Mouse (Mus musculus) brain, embryonic 14.5 days (tissue): ENCODE measurements around the gene Tnk1.

Source experiments
- CTCF ChIP-seq: fragments of 200-500 bp; IDR thresholded peaks from 2 replicates; pipeline ENCODE4 v1.5.1; 2012; ENCODE audit warnings: inconsistent platforms, mild to moderate bottlenecking, moderate library complexity, borderline replicate concordance; ENCODE audit not compliant: insufficient read depth, insufficient read length; ENCODE audit errors: extremely low read depth
- POLR2A ChIP-seq: fragments of 200-500 bp; IDR thresholded peaks from 2 replicates; pipeline ENCODE4 v1.6.1; 2012; ENCODE audit warnings: mild to moderate bottlenecking, inconsistent platforms, borderline replicate concordance; ENCODE audit not compliant: poor library complexity, insufficient read depth, insufficient read length, severe bottlenecking; ENCODE audit errors: extremely low read depth

GRCm38 (mm10) chr11:69836703-69837576 is 21.6 kb downstream of the Tnk1 start:
- no peak for TF ChIP-seq CTCF
- 0 out of 2 replicates have a peak, but pooled peaks have one; percentile 14 for TF ChIP-seq POLR2A
